Mouse (Mus musculus): Measurements from ENCODE around the gene Sfswap.
"Not testable (repeated sequence)": the region's sequence is repeated elsewhere in the genome, so short reads cannot be mapped to it uniquely, and the experiment has no call there.

Gene Sfswap

DNA sequence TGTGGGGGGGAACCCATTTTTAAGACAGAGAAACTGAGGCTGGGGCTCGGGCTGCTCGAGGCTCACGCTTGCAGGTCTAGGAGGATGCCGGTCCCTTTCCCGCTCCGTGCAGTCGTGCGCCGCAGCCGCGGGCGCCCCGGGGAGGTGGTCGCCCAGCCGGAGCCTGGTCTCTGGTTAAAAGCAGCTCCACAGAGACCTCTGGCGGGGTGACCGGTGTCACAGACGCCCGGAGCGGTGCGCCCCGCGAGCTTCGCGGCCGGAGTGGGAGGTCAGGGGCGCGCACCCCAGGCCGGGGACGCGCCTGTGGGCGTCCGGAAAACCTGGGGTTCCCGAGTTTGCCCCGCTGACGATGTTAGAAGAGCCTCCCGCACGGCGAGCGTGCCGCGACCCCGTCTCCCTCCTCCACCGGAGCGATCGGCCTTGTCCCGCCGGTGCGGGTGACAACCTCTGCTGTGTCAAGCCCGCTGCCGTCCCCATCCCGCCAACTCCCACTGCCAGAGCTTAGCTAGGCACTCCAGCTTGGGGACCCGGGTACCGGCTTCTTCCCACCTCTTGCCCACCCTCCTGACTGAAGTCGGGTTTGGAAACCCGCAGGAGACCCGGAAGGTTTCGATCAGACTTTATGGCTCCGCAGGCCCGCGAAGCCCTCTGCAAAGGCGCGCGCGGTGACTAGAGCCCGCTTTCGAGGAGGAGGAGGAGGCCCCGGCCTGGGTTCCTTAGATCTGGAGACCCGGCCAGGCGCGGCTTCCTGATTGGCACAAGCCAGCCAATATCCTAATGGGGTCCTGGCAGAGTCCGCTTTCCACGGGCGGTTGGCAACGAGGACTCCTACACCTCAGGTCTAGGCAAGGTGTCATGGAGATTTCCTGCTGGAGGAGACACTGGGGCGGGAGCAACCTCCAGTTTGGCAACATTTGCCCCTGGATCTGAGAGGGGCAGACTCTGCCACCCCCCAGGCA lies 83.8 kb downstream of the Sfswap start:
- DNase-seq (ENCODE audit: low read depth, low spot score) = peak; percentile 56

DNA sequence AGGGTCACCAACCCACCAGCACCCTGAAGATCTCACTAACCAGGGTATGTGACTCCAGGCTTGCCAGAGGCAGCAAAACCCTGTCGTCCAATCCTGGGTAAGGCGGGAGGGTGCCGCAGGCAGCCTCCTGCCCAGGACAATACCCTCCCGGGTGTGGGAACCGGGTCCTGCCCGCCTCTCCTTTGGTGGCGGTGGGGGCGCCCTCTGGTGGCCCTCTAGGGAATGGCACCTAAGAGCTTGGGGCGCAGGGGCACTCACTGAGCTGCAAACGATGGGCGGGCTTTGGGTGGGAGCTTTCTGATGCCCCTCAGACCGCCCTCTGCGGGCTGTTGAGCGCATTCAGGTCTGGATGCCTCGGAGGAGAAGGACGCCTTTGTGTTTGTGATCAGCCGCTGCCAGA lies 85.0 kb downstream of the Sfswap start:
- DNase-seq (ENCODE audit: low read depth, low spot score) = peak; percentile 81

DNA sequence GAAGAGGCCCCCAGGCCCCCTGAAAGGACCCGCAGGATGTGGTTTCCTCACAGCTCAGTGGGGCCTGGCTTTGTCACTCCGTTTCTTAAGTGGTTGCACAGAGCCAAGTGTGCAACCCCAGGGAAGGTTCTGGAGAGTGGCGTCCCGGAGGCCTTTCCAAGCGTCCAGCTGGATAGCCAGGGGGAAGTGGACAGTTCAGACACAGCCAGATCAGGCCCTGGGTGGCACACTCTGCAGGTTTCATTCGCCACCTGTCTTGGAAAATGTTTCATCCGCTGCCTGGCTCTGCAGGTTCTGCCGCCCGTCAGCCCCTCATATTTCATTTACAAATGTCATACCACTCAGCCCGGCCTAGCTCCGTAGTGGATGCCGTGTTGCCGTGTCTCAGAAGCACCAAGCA lies 85.5 kb downstream of the Sfswap start:
- DNase-seq (ENCODE audit: low read depth, low spot score) = peak; percentile 41

DNA sequence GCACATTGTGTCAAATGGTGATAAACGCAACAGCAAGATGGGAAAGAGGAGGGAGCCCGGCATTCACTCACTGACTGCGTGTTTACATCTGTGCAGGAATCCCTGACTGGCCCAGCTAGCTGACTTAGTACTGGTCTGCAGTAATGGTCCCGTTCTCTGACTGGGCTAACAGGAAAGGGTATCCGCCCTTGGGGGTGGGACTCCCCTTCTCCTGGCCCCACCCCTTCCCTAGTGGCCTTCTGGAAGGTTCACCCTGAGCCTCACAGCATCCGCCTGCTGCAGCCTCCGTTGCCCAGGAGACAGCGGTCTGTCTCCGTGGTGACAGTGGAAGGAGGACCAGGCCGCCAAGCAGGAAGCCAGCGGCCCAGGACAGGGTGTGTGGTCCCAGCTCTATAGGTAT lies 89.9 kb downstream of the Sfswap start:
- peak; percentile 84 for DNase-seq (ENCODE audit: low read depth, low spot score)

DNA sequence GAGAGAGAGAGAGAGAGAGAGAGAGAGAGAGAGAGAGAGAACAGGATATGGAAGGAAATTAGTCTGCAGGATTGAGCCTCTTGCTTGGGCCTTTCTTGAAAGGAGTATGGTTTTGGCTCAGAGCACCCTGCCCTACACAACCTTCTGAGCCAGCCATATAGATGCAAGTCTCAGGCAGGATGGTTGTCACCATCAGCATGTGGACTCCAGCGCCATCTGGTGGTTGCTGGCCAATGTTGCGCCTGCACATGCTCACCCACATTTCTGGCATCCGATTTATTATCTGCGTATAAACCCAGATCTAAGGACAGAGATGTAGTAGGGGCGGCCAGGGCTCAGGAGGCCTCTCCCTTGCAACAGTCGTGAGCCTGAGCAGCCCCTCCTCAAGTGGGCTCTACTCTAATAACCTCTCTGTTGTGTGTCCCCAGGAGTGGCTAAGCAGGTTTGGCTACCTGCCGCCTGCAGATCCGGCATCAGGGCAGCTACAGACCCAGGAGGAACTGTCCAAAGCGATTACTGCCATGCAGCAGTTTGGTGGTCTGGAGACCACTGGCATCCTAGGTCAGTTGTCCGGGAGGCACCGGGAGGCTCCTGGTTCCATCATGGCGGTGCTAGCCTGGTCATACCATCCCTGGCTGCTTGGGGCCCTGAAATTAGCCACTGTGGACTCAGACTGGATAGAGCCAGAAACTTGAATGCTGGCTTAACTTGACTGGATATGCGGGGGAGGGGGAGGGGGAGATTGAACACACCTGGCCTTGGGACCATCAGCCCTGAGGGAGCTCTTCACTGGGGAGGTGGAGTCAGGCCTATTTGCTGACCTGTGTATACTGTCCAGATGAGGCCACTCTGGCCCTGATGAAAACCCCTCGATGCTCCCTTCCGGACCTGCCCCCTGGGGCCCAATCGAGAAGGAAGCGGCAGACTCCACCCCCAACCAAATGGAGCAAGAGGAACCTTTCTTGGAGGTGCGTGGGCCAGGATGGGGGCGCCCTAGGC lies 93.4 kb downstream of the Sfswap start:
- DNase-seq (ENCODE audit: low read depth, low spot score) = peak; percentile 93

DNA sequence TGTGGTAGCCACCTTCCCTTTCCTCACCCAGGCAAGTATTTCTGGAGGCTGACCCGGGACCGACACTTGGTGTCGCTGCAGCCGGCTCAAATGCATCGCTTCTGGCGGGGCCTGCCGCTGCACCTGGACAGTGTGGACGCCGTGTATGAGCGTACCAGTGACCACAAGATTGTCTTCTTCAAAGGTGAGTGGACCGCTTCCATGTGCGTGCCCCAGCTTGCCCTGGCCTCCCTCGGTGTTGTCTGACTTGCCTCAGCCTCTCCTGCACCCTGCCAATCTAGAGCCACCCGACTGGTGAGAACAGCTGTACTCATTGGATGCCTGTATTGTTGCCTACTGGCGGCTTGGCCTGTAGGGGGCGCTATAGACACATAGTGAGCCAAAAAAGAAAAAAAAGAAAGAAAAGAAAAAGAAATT lies 101.1 kb downstream of the Sfswap start:
- no peak for DNase-seq (ENCODE audit: low read depth, low spot score)

DNA sequence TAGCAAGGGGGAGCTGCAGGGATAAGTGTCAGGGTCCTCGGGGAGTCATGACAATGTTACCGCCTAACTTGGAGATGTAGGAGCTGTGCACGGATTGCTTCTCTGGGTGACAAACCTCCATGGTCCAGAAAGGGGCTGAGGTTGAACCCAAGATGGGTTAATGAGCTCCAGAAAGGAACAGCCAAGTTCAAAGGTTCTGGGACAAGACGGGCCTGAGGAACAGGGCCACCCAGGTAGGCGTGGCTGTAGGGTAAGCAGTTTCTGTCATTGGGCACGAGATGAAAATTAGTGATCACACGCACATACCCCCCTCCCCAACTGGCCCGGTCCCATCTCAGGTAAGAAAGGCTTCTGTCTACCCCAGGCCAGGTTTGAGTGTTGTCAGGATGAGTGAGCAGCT lies 106.5 kb downstream of the Sfswap start:
- DNase-seq (ENCODE audit: low read depth, low spot score) = no peak

DNA sequence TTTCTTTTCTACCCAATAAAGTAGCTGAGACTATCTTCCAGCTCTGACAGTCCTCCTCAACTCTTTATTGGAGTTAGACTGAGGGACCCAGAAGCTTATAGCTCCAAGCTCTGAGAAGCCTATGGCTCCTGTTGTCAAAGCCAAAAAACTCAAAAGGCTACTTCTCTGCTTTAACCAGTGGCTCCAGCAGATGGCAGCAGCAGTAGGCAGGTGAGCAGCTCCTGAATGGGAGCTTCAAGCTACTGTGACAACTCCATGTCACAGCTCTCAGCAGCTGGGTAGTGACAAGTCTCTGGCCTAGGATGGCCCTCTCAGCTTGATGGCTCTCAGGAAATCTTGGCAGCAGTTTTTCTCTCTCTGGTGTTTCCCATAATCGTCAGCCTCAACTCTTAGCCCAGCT lies 110.0 kb downstream of the Sfswap start:
- DNase-seq (ENCODE audit: low read depth, low spot score) = peak; percentile 87

DNA sequence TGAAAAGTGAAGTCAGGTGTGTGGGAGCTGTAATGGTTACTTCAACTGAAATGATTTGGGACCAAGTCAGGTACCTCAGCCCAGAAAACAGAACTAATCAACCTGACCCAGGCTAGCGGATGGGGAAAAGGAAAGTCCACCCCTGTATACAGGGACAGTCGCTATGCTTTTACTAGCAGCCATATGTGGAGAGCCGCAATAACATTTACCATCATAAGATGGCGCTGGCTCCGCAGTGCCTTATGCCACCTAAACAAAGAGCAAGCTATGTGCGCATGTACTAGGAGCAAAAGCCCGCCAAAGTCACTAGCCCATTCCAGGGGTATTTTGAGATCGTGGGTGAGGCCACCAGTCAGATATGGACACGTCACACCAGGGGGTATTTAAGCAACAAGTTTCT lies 119.6 kb downstream of the Sfswap start:
- not testable (repeated sequence) for DNase-seq (ENCODE audit: low read depth, low spot score)

Data from brain, adult 2 months (tissue).